ENCODE assay signal across 8 mouse cellular contexts in the genomic region with DNA sequence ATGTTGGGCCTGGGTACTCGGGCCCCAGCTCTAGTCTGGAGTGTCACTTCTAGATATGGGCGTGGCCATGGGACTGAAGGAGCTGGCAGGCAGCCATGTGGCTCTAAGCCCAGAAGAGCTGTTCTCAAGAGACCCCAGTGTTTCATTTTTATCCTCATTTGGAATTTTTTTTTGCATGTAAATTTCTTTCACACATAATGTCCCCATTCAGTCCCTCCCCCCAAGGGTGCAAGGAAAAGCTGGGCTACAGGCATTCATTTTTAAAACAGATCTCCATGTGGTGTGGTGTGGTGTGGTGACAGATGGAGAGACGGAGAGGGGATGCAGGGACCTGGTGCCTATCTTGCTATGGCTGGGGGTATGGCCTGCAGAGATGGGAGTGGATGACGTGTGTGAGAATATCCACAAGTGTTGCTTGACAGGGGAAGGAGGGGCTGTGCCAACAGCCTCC. TPM values are rescaled to one million over a fixed set of nuclear protein-coding genes. Genes with fewer than 3 reads are reported as not detected.
DNase-seq lines count a peak whose midpoint lies in the region; ATAC-seq lines count a peak whose summit lies in the region.

No protein-coding gene starts in this region.

- H3K27me3 ChIP-seq in hindbrain, embryonic 14.5 days (ENCODE audit: control insufficient read depth, insufficient read depth, low read length), result no peaks in the 10 kb centered on the region

- peaks cover 14% of the 10 kb centered on the region; the same call in 1 of the 2 replicates for H3K36me3 ChIP-seq in hindbrain, embryonic 14.5 days (replicated peaks; ENCODE audit: control insufficient read depth, insufficient read depth)

- peak; percentile 88 for ATAC-seq in hindbrain, embryonic 14.5 days (ENCODE audit: low FRiP score)
- ATAC-seq in erythroid progenitor cell, adult 5-6 weeks (replicated peaks; ENCODE audit: low FRiP score, poor library complexity, severe bottlenecking), result no peak

- H3K4me3 ChIP-seq in hindbrain, embryonic 14.5 days (replicated peaks; ENCODE audit: low read length), result no peak overlapping the region

- H3K27ac ChIP-seq in hindbrain, embryonic 14.5 days, result peak overlapping the region; percentile 44; the same call in 1 of the 2 replicates

- WGBS in hindbrain, embryonic 14.5 days, result 20% methylated on average over 4 of the region's 4 CpGs

- H3K9ac ChIP-seq in hindbrain, embryonic 14.5 days, result no peak overlapping the region

- peak; percentile 49 for DNase-seq in adrenal gland, postnatal 10 days
- no peak for DNase-seq in adrenal gland, adult 2 months
- DNase-seq in retina, postnatal 1 day, result peak; percentile 81
- DNase-seq in retina, embryonic 14.5 days (ENCODE audit: low spot score), result no peak
- DNase-seq in hindbrain, embryonic 14.5 days (ENCODE audit: low spot score), result peak; percentile 86
- peak; percentile 80 for DNase-seq in lung, postnatal 10 days
- DNase-seq in spleen, postnatal 36 days (ENCODE audit: low spot score in 2 of 2), result no peak

- no peaks in the 10 kb centered on the region for H3K9me3 ChIP-seq in hindbrain, embryonic 14.5 days (ENCODE audit: control insufficient read depth, low read length)

- no peak overlapping the region for H3K4me2 ChIP-seq in hindbrain, embryonic 14.5 days (replicated peaks)

- H3K4me1 ChIP-seq in hindbrain, embryonic 14.5 days (replicated peaks; ENCODE audit: control insufficient read depth, insufficient read depth, low read length), result 0 out of 2 replicates have a peak, but pooled peaks cover 15% of the 10 kb centered on the region

RNA-seq across cellular contexts. Expression of gene Umps, which starts 37.3 kb away (rescaled TPM):
- total RNA-seq in adrenal gland, postnatal 10 days (2021), result 10 to 100 TPM; 31.9 to 36.4 TPM
- total RNA-seq in adrenal gland, adult 2 months (2021), result 10 to 100 TPM; 36.0 to 44.0 TPM
- 13.1 and 16.9 TPM in 2 replicates for polyA plus RNA-seq in adrenal gland, adult 2 months (2012; rRNA removed)
- 24.2 and 28.5 TPM in 2 replicates for polyA plus RNA-seq in hindbrain, embryonic 14.5 days (2014; fragmentation: Nextera tagmentation; extraction: Ambion mirVana)
- total RNA-seq in erythroid progenitor cell, adult 5-6 weeks (2015; ENCODE audit: low replicate concordance), result 5.4 TPM in 2 replicates
- total RNA-seq in erythroid progenitor cell, adult 5-6 weeks (2017; ENCODE audit: low replicate concordance), result 8.5 and 9.2 TPM in 2 replicates

Comparison
In these comparisons a context has a peak if more than half of its experiments do, and no peak if none do; other contexts are left out.
1. DNase-seq: peak in adrenal gland, postnatal 10 days (single experiment), retina, postnatal 1 day (single experiment), hindbrain, embryonic 14.5 days (single experiment) and lung, postnatal 10 days (single experiment); none in adrenal gland, adult 2 months (single experiment), retina, embryonic 14.5 days (single experiment) and spleen, postnatal 36 days (0 of 2).